Mouse (Mus musculus) c-Kit-positive CD71-positive TER-119-negative erythroid progenitor cells, embryonic 14.5 days (primary cell): ENCODE results near the gene Ssbp2.

Source experiments
- DNase-seq: peaks from one replicate; pipeline ENCODE4 v3.0.0-alpha.2; 2013; ENCODE audit warnings: low read depth

Gene Ssbp2

GRCm38 (mm10) chr13:91459896-91460620, at the start of gene Ssbp2:
Gene Ssbp2 (plus strand): TSS chr13:91460283.
- DNase-seq, result no peak

- DNase-seq, result no peak
These were observed 46.2 kb upstream of the Ssbp2 start for GRCm38 (mm10) chr13:91413752-91414503.

- no peak for DNase-seq
These were observed 44.2 kb upstream of the Ssbp2 start for GRCm38 (mm10) chr13:91415896-91416295.

- DNase-seq, result no peak
These were observed 43.4 kb upstream of the Ssbp2 start for GRCm38 (mm10) chr13:91416698-91417097.

GRCm38 (mm10) chr13:91421387-91421949, 38.6 kb upstream of the Ssbp2 start:
- peak; percentile 62 for DNase-seq

GRCm38 (mm10) chr13:91430867-91431266, 29.2 kb upstream of the Ssbp2 start:
- DNase-seq, result no peak

- DNase-seq, result no peak
These were observed 28.4 kb upstream of the Ssbp2 start for GRCm38 (mm10) chr13:91431392-91432355.

- DNase-seq, result no peak
These were observed 27.1 kb upstream of the Ssbp2 start for GRCm38 (mm10) chr13:91433021-91433420.

GRCm38 (mm10) chr13:91437931-91438330, 22.2 kb upstream of the Ssbp2 start:
- no peak for DNase-seq

GRCm38 (mm10) chr13:91441476-91441875, 18.6 kb upstream of the Ssbp2 start:
- DNase-seq, result no peak

- no peak for DNase-seq
These were observed 13.4 kb upstream of the Ssbp2 start for GRCm38 (mm10) chr13:91446728-91447127.

- DNase-seq, result no peak
These were observed 11.1 kb upstream of the Ssbp2 start for GRCm38 (mm10) chr13:91448936-91449335.

GRCm38 (mm10) chr13:91451405-91452166, 8.5 kb upstream of the Ssbp2 start:
- no peak for DNase-seq

GRCm38 (mm10) chr13:91452269-91452668, 7.8 kb upstream of the Ssbp2 start:
- DNase-seq, result no peak

- no peak for DNase-seq
These were observed 6.8 kb upstream of the Ssbp2 start for GRCm38 (mm10) chr13:91453236-91453635.

- no peak for DNase-seq
These were observed 4.0 kb upstream of the Ssbp2 start for GRCm38 (mm10) chr13:91456041-91456440.

- DNase-seq, result peak; percentile 76
These were observed 3.3 kb upstream of the Ssbp2 start for GRCm38 (mm10) chr13:91456735-91457134.

GRCm38 (mm10) chr13:91457974-91458373, 2.1 kb upstream of the Ssbp2 start:
- peak; percentile 66 for DNase-seq

- DNase-seq, result no peak
These were observed 594 bp upstream of the Ssbp2 start for GRCm38 (mm10) chr13:91459489-91459888.

GRCm38 (mm10) chr13:91460621-91461284, 670 bp downstream of the Ssbp2 start:
- DNase-seq, result peak; percentile 96

- no peak for DNase-seq
These were observed 1.2 kb downstream of the Ssbp2 start for GRCm38 (mm10) chr13:91461299-91461698.
